Mouse (Mus musculus): ENCODE data around the gene Meis2. TPM values are rescaled to one million over a fixed set of nuclear protein-coding genes. Genes with fewer than 3 reads are reported as not detected.

Gene Meis2
- polyA plus RNA-seq, 1 experiment: not detected

DNA sequence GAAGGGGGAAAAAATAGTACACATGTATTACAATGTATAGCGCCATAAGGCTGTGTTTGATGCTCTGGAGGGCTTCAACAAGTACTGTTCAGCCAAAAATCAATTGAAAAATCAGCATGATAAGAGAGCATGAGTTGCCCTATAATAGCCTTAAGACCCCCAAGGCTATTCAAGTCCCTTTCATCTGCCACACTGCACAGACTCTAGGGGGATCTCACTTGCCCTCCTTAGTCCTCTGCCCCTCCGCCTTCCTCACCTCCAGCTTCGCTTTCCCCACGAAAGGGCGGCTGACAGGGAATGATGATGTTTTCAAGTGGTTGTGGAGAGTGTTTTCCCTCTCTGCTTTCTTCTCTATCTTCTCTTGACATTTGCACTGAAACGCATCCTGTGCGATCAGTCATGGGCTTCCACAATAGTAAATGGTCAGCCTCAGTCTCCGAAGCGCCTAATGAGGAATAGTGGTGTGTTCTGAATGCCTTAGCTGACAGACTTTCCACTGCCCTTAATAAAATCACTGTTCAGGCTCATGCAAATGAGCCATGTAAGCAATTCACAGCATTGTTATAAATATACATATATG is 23.9 kb downstream of the Meis2 start:
- TF ChIP-seq GATA1 (IDR thresholded peaks at IDR 0.05; ENCODE audit: low read length): no peak

DNA sequence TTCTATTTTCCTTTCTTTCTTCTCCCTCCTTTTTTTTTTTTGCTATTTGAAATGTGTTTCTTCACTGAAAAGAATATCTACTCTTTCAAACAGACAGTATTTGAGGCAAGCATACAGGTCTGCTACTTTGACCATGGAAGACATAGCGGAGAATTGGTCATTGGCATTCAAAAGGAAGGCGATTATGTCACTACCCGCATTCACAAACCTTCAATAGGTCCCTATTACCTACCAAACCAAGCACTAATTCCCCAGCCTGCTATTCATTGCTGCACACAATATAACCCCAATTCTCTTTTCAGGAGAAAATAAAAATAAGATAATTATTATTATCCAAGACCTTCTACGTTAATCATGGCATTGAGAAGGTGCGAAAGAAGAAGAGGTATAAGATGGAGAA is 30.3 kb downstream of the Meis2 start:
- no peak for TF ChIP-seq GATA1 (IDR thresholded peaks at IDR 0.05; ENCODE audit: low read length)

DNA sequence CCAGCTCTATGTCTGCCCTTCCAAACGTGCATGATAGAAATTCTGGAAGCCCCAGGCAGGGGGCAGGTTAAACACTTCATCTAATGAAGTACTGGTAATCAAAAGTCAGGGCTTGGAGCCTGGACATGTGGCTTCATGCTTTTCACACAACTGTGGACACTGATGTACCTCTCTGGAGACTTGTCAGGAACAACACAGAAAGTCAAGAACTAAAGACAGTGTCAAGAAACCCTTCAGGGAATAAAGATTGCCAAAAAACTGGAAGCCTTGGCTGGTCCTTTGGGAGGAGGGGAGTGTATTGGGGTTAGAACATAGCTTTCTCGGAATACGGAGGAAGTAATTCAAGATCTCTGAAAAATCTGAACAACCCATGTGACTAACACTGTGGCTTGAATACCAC is 37.5 kb downstream of the Meis2 start:
- TF ChIP-seq GATA1 (IDR thresholded peaks at IDR 0.05; ENCODE audit: low read length): no peak

DNA sequence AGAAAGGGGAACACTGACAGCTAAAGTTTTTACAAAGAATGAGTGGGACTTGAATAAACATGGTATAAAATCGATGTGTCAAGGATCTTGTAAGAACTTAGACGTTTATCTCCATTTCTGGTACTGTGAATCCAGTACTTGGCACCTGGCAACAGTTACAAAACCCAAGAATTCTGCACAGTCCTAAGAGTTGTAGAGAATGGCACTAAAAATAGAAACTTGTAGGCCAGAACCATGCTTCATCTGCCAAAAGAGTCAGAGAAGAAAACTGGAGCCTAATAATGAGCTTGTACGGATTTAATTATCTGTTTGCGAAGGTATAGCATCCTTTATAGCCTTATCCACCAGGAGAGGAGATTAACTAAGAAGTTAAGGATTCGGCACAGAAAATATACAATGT is 42.8 kb downstream of the Meis2 start:
- no peak for TF ChIP-seq GATA1 (IDR thresholded peaks at IDR 0.05; ENCODE audit: low read length)

DNA sequence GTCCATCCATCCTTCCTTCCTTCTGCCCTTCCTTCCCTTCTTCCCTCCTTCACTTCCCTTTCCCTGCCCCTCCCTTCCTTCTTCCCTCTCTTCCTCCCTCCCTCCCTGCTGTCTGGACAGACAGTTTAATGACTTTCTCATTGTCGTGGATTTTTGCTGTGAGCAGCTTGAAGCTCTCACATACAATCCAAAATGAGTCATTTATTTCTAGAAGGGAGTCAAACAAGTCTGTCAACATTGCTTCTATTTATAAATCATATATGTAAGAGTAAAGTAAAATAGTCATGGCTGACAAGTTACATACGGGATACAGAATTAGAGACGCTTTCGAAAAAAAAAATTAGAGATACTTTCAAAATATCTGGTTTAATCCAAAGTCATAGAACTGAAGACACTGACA is 43.7 kb downstream of the Meis2 start:
- no peak for TF ChIP-seq GATA1 (IDR thresholded peaks at IDR 0.05; ENCODE audit: low read length)

DNA sequence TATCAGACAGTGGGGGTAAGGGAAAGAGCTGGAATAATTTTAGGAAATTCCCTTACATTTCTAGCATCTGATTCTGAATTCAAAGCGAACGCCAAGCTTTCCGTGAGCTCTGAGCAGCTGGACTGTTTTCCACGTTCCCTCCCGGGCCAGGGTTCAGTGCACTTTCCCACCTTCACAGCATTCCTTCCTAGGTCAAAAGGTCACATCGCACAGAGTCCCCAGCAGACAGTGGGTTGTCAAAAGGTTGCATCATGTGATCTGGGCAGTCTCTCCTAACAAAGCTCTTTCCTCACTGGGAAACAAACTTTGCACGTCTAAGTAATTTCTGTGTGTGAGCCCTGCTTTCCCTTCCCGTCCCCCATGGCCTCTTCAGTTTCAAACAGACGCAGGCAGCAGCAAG is 44.6 kb downstream of the Meis2 start:
- TF ChIP-seq GATA1 (IDR thresholded peaks at IDR 0.05; ENCODE audit: low read length): no peak

DNA sequence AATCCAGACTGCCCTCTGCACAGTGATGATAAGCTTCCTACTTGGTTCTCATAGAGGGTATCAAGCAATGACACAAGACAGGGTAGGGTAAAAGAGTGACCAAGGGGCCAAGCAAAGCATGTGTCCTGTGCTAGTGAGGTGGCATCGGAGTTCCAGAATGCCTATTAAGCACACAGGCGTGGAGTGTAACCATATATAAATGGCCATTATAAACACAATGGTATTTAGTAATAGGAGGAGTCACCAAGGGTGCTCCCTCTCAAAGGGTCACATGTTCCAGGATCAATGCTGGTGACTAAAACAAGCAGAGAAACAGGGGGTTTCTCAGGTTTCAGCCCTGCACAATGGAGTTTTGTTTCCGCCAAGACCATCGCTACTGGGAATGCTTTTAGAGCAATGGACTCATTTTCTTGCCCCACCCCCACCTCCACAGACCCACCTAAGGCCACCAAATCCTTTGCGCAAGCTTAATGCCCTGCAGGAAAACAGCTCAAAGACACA is 45.1 kb downstream of the Meis2 start:
- no peak for TF ChIP-seq GATA1 (IDR thresholded peaks at IDR 0.05; ENCODE audit: low read length)

DNA sequence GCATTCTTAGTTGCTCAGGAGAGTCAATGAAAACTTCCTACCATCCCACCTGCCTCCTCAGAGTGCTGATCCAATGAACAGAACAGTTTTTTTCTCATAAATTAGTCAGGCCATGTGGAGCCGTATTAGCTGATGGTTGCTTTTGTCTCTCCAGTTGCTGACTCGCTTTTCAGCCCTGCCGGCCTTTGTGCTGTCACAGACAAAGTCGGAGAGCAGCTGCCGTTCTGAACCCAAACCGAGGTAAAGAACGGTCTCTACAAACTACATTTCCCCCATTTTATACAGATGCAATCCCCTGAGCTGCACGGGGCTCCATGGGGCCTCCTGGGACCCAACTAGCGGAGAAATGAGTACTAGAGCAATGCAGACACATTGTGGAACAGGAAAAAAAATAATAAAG is 45.7 kb downstream of the Meis2 start:
- TF ChIP-seq GATA1 (IDR thresholded peaks at IDR 0.05; ENCODE audit: low read length): no peak

DNA sequence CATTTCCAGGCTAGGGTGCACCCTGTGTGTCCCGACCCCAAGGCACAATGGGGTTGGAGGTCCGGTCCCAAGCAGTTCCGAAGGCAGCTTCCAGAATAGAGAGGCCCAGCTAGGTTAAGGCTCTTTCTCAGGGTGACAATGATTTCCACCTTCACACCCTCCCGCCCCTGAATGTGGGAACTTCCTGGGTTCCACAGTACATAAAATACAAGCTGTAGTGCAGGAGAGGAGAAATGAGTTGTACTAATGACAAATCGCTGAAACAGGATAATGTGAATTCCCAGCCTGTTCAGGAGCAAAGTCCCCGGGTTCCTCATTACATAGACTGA is 46.2 kb downstream of the Meis2 start:
- no peak for TF ChIP-seq GATA1 (IDR thresholded peaks at IDR 0.05; ENCODE audit: low read length)

DNA sequence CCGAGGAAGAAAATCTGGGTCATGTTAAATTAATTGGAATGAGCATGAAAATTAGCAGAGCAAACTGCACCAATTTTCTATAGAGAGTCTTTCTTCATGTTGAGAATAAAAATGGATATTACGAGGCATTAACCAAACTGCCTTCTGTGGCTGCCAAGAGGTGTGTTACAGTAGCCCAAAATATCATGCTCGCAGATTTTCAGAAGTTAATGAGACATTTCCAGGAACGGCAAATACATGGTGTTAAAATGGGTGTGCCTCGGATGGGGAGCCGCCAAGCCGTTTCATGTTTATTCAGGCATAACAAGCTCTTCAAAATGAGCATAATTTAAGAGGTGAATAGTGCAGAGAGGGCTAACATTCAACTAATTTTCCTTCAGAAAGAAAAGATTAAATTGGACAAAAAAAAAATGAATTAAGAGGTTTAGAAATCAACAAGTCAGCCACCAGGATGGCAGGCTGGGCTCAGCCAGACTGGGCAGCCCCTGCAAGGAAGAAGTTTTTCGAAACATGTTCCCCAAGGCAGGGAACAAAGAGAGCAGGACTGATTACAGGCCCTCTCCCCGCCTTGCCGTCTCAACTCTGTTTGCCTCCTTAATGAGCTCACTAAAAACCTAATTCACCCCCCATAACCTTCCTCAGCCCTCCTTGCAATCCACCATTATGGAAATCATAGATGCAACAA is 46.7 kb downstream of the Meis2 start:
- no peak for TF ChIP-seq GATA1 (IDR thresholded peaks at IDR 0.05; ENCODE audit: low read length)

DNA sequence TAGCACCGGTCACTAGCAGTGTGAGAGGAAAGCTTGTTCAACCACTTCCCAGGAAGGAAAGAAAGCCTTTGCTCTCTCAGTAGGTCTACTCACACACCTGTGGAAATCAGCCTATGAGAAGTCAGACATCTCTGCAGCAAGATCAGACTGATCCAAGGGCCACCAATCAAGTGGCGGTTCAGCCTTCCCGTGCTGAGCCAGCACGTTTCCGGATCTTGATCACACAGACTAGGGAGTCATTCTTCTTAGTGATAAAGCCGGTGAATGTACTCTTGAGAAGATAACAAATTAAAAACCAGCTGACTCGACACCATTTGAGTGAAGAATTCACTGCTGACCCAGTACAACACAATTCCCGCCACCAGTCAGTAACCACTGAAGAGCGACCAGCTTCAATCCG is 50.1 kb downstream of the Meis2 start:
- TF ChIP-seq GATA1 (IDR thresholded peaks at IDR 0.05; ENCODE audit: low read length): no peak

DNA sequence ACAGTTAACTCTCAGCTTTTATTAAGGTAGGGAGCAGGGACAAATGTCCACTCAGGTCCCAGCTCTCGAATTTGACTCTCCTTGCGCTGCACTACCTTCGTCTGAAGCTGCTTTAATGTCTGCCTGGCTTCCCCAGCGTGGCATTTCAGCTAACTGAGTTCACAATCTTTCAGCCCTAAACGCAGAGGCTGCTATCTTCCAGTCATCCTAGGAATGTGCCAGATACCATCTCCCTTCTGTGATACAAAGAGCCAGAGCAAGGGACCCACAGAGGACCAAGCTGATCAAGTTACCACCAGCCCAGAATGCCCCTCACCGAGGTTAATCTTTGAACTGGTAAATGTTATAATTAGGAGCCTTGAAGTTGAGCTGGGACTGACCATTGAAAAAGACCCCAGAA is 55.2 kb downstream of the Meis2 start:
- no peak for TF ChIP-seq GATA1 (IDR thresholded peaks at IDR 0.05; ENCODE audit: low read length)

DNA sequence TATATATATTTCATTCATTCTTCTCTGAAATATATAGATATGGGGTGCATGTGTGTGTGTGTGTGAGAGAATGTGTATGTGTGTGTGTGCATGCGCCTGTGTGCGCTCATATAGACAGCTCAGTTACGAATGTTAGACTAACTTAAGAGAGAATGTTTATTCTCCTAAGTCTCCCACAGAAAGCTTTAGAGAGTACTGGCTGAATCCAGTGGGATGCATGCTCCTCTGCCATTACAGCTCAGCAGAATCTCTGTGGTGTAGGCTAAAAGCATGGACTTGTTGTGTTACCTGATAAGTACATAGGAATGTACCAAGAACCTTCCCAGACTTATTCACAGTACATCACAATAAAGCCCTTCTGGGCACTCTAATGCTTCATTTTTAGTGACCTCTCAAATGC is 55.6 kb downstream of the Meis2 start:
- TF ChIP-seq GATA1 (IDR thresholded peaks at IDR 0.05; ENCODE audit: low read length): no peak

DNA sequence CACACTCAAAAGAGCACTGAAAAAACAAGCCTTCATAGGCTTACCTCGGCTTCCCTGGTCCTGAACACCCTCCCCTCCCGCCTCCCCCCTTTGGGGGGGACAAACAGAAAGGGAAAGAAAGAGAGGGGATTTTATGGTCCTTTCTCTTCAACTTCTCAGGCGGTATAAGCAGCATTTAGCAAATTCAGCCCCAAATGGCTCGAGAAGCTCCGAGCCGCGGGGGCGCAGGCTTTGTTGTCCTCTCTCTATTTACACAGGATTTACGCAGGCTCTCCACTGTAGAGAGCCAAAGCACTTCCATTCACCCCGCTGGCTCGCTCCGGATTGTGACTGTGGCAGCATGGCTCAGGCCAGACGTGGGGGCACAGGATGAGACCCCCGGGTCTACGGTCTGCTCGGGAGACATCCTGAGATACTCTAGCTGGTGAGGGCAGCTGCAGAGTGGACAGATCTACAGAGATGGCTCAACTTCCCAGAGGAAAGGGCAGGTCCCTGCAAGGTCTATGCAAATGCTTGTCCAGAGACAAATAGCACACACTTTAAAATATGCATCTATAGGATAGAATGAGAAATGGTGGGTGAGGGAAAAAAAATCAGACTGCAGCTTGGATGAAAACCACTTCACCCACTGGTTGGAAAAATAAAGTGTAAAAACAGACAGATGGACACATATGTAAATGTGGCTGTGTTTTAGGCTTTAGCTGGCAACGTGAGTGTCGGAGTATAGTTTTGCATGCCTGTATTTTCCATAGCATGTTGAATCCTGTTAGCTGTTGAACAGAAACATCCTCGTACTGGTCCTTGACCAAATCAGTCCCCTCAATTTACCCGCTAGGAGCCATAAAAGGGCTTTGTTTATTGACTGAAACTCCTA is 56.3 kb downstream of the Meis2 start:
- no peak for TF ChIP-seq GATA1 (IDR thresholded peaks at IDR 0.05; ENCODE audit: low read length)

DNA sequence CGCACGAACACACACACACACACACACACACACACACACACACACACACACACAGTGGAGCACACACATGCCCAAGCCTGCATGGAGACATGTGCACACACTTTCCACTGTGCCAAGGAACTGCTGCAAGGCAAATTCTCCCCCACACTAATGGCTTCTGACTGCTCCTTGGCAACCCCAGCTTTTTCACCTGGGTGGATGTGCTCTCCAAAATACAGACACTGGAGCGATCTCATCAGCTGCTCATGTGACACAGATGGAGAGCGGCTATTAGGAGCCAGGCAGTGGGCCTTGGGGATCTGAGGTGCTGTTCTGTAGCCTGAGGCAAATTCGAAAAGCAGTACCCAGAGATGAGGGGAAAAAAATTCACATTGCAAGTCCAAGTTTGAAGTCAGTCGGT is 63.3 kb downstream of the Meis2 start:
- no peak for TF ChIP-seq GATA1 (IDR thresholded peaks at IDR 0.05; ENCODE audit: low read length)

DNA sequence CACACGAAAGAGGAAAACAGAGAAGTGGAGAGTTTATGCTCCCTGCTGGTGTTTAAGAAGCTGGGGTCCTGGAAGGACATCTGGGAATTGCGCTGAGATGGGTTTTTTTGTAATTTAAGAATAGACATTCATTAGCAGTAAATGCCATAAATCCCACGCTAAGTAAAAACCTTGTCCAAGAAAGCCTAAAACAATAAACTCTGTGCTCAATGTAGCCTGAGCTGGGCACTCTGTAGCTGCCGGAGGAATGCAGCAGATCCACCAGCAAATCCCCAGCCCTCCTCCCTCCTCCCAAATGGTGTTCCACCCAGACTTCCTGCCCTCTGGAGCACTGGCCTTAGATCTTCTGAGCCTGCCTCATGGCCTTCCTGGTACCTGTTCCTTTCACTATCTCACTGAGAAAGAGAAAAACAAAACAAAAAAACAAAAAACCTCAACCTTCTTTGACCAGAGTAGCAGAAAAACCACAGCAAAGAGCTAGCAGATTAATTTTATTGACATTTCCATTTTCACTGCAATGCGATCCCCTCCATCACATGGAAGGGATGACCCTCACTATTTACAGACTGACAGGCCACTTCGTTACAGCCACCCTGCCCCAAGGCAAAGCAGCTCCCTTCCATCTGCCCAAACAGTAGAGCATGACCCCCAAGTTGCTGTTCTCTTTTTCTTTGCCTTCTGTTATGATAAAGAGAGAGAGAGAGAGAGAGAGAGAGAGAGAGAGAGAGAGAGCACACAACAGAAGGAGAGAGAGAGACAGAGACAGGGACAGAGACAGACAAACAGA is 64.1 kb downstream of the Meis2 start:
- TF ChIP-seq GATA1 (IDR thresholded peaks at IDR 0.05; ENCODE audit: low read length): no peak

Measured in G1E-ER4 (cell line).